Mouse (Mus musculus): ENCODE measurements around the gene Kyat1. TPM values are rescaled to one million over a fixed set of nuclear protein-coding genes. Genes with fewer than 3 reads are reported as not detected.

Kyat1 gene
- polyA plus RNA-seq (2014; fragmentation: Illumina TruSeq; extraction: RNeasy Lipid Tissue Mini Kit (QIAGEN cat#74804); ENCODE audit: low read depth, low replicate concordance): 45.6 TPM

GRCm38 (mm10) chr2:30205629-30206357 lies at the start of gene Kyat1:
Kyat1 (minus strand) TSS chr2:30205847.

GRCm38 (mm10) chr2:30240267-30240666 lies 34.6 kb upstream of the Kyat1 start, which contains the start of gene Gm28035:
Gm28035 (plus strand) TSS chr2:30240567.

GRCm38 (mm10) chr2:30237199-30237880 lies 31.7 kb upstream of the Kyat1 start, which contains the start of gene Lrrc8a:
Lrrc8a (plus strand) TSS chr2:30237715.

GRCm38 (mm10) chr2:30177700-30178675 lies 27.7 kb downstream of the Kyat1 start, which contains the start of gene Spout1:
Spout1 (minus strand) TSS chr2:30178459.

GRCm38 (mm10) chr2:30171371-30171996 lies 34.2 kb downstream of the Kyat1 start, which contains the start of gene Endog:
Endog (plus strand) TSS chr2:30171493.

Other genes starting within 250 kb of the Kyat1 start
- gene Sptan1, start 240.3 kb downstream of the Kyat1 start, polyA plus RNA-seq (2014; fragmentation: Illumina TruSeq; extraction: RNeasy Lipid Tissue Mini Kit (QIAGEN cat#74804); ENCODE audit: low read depth, low replicate concordance): 142 TPM
- 31.1 TPM for gene Wdr34, start 157.0 kb downstream of the Kyat1 start, polyA plus RNA-seq (2014; fragmentation: Illumina TruSeq; extraction: RNeasy Lipid Tissue Mini Kit (QIAGEN cat#74804); ENCODE audit: low read depth, low replicate concordance)
- gene Set, start 148.5 kb downstream of the Kyat1 start, polyA plus RNA-seq (2014; fragmentation: Illumina TruSeq; extraction: RNeasy Lipid Tissue Mini Kit (QIAGEN cat#74804); ENCODE audit: low read depth, low replicate concordance): 123 TPM
- gene Pkn3, start 128.2 kb downstream of the Kyat1 start, polyA plus RNA-seq (2014; fragmentation: Illumina TruSeq; extraction: RNeasy Lipid Tissue Mini Kit (QIAGEN cat#74804); ENCODE audit: low read depth, low replicate concordance): 7.0 TPM
- gene Zdhhc12, start 112.2 kb downstream of the Kyat1 start, polyA plus RNA-seq (2014; fragmentation: Illumina TruSeq; extraction: RNeasy Lipid Tissue Mini Kit (QIAGEN cat#74804); ENCODE audit: low read depth, low replicate concordance): 20.2 TPM
- 34.6 TPM for gene Zer1, start 81.3 kb downstream of the Kyat1 start, polyA plus RNA-seq (2014; fragmentation: Illumina TruSeq; extraction: RNeasy Lipid Tissue Mini Kit (QIAGEN cat#74804); ENCODE audit: low read depth, low replicate concordance)
- 35.5 TPM for gene Tbc1d13, start 72.1 kb downstream of the Kyat1 start, polyA plus RNA-seq (2014; fragmentation: Illumina TruSeq; extraction: RNeasy Lipid Tissue Mini Kit (QIAGEN cat#74804); ENCODE audit: low read depth, low replicate concordance)
- 14.7 TPM for gene Endog, start 34.4 kb downstream of the Kyat1 start, polyA plus RNA-seq (2014; fragmentation: Illumina TruSeq; extraction: RNeasy Lipid Tissue Mini Kit (QIAGEN cat#74804); ENCODE audit: low read depth, low replicate concordance)
- gene Spout1, start 27.4 kb downstream of the Kyat1 start, polyA plus RNA-seq (2014; fragmentation: Illumina TruSeq; extraction: RNeasy Lipid Tissue Mini Kit (QIAGEN cat#74804); ENCODE audit: low read depth, low replicate concordance): 24.3 TPM
- 13.3 TPM for gene Lrrc8a, start 31.9 kb upstream of the Kyat1 start, polyA plus RNA-seq (2014; fragmentation: Illumina TruSeq; extraction: RNeasy Lipid Tissue Mini Kit (QIAGEN cat#74804); ENCODE audit: low read depth, low replicate concordance)
- 2.3 TPM for gene Gm28035, start 34.7 kb upstream of the Kyat1 start, polyA plus RNA-seq (2014; fragmentation: Illumina TruSeq; extraction: RNeasy Lipid Tissue Mini Kit (QIAGEN cat#74804); ENCODE audit: low read depth, low replicate concordance)
- gene Phyhd1, start 60.4 kb upstream of the Kyat1 start, polyA plus RNA-seq (2014; fragmentation: Illumina TruSeq; extraction: RNeasy Lipid Tissue Mini Kit (QIAGEN cat#74804); ENCODE audit: low read depth, low replicate concordance): 56.8 TPM
- not detected for gene Gm28038, start 75.2 kb upstream of the Kyat1 start, polyA plus RNA-seq (2014; fragmentation: Illumina TruSeq; extraction: RNeasy Lipid Tissue Mini Kit (QIAGEN cat#74804); ENCODE audit: low read depth, low replicate concordance)
- gene Dolk, start 80.5 kb upstream of the Kyat1 start, polyA plus RNA-seq (2014; fragmentation: Illumina TruSeq; extraction: RNeasy Lipid Tissue Mini Kit (QIAGEN cat#74804); ENCODE audit: low read depth, low replicate concordance): 34.9 TPM
- 21.8 TPM for gene Nup188, start 80.5 kb upstream of the Kyat1 start, polyA plus RNA-seq (2014; fragmentation: Illumina TruSeq; extraction: RNeasy Lipid Tissue Mini Kit (QIAGEN cat#74804); ENCODE audit: low read depth, low replicate concordance)
- gene Sh3glb2, start 153.5 kb upstream of the Kyat1 start, polyA plus RNA-seq (2014; fragmentation: Illumina TruSeq; extraction: RNeasy Lipid Tissue Mini Kit (QIAGEN cat#74804); ENCODE audit: low read depth, low replicate concordance): 208 TPM
- 39.4 TPM for gene Miga2, start 158.4 kb upstream of the Kyat1 start, polyA plus RNA-seq (2014; fragmentation: Illumina TruSeq; extraction: RNeasy Lipid Tissue Mini Kit (QIAGEN cat#74804); ENCODE audit: low read depth, low replicate concordance)
- 24.6 TPM for gene Dolpp1, start 186.4 kb upstream of the Kyat1 start, polyA plus RNA-seq (2014; fragmentation: Illumina TruSeq; extraction: RNeasy Lipid Tissue Mini Kit (QIAGEN cat#74804); ENCODE audit: low read depth, low replicate concordance)
- 104 TPM for gene Crat, start 210.0 kb upstream of the Kyat1 start, polyA plus RNA-seq (2014; fragmentation: Illumina TruSeq; extraction: RNeasy Lipid Tissue Mini Kit (QIAGEN cat#74804); ENCODE audit: low read depth, low replicate concordance)
- gene Ptpa, start 210.2 kb upstream of the Kyat1 start, polyA plus RNA-seq (2014; fragmentation: Illumina TruSeq; extraction: RNeasy Lipid Tissue Mini Kit (QIAGEN cat#74804); ENCODE audit: low read depth, low replicate concordance): 140 TPM